Mouse (Mus musculus): ENCODE data around the gene Galntl6. TPM values are rescaled to one million over a fixed set of nuclear protein-coding genes. Genes with fewer than 3 reads are reported as not detected.

Galntl6 gene
- polyA plus RNA-seq, 1 experiment from 2014 or later = 0.06 TPM

- no peak overlapping the region for H3K27ac ChIP-seq (ENCODE audit: low read length)
- TF ChIP-seq EP300 (IDR thresholded peaks at IDR 0.05) (no peak), CTCF (IDR thresholded peaks at IDR 0.05) (no peak)
- no peaks in the 10 kb centered on the region for H3K27me3 ChIP-seq (replicated peaks; ENCODE audit: insufficient read depth, low read length)
- no peaks in the 10 kb centered on the region for H3K4me1 ChIP-seq (ENCODE audit: insufficient read depth, low read depth, low read length)
- ATAC-seq (no peak), DNase-seq (ENCODE audit: low spot score) (no peak)
- no peaks in the 10 kb centered on the region for H3K36me3 ChIP-seq (ENCODE audit: insufficient read depth, low read length)
- 68% methylated on average over 7 of the region's 7 CpGs for WGBS
- no peaks in the 10 kb centered on the region for H3K9me3 ChIP-seq (ENCODE audit: low read length)
- H3K4me3 ChIP-seq (ENCODE audit: low read depth, low read length) = no peak overlapping the region
- no peak overlapping the region for H3K4me2 ChIP-seq (replicated peaks; ENCODE audit: low read depth, low read length)
- no peak overlapping the region for H3K9ac ChIP-seq (replicated peaks; ENCODE audit: low read depth)
Measured at GRCm38 (mm10) chr8:57816034-57816433, 1096.4 kb downstream of the Galntl6 start.

- Histone ChIP-seq H3K9me3 (ENCODE audit: low read length) (no peaks in the 10 kb centered on the region), H3K4me2 (replicated peaks; ENCODE audit: low read depth, low read length) (no peak overlapping the region), H3K27ac (ENCODE audit: low read length) (no peak overlapping the region), H3K36me3 (ENCODE audit: insufficient read depth, low read length) (no peaks in the 10 kb centered on the region), H3K27me3 (replicated peaks; ENCODE audit: insufficient read depth, low read length) (no peaks in the 10 kb centered on the region), H3K4me1 (ENCODE audit: insufficient read depth, low read depth, low read length) (no peaks in the 10 kb centered on the region), H3K9ac (replicated peaks; ENCODE audit: low read depth) (no peak overlapping the region), H3K4me3 (ENCODE audit: low read depth, low read length) (no peak overlapping the region)
- ATAC-seq (no peak), DNase-seq (ENCODE audit: low spot score) (peak; percentile 9)
- no peak for TF ChIP-seq EP300 (IDR thresholded peaks at IDR 0.05)
- no peak for TF ChIP-seq CTCF (IDR thresholded peaks at IDR 0.05)
- 49% methylated on average over 4 of the region's 4 CpGs for WGBS
Measured at GRCm38 (mm10) chr8:57807060-57807459, 1105.4 kb downstream of the Galntl6 start.

- TF ChIP-seq EP300 (IDR thresholded peaks at IDR 0.05) (no peak), CTCF (IDR thresholded peaks at IDR 0.05) (no peak)
- Histone ChIP-seq H3K27me3 (replicated peaks; ENCODE audit: insufficient read depth, low read length) (no peaks in the 10 kb centered on the region), H3K36me3 (ENCODE audit: insufficient read depth, low read length) (no peaks in the 10 kb centered on the region), H3K4me1 (ENCODE audit: insufficient read depth, low read depth, low read length) (no peaks in the 10 kb centered on the region), H3K9me3 (ENCODE audit: low read length) (no peaks in the 10 kb centered on the region), H3K4me3 (ENCODE audit: low read depth, low read length) (no peak overlapping the region), H3K27ac (ENCODE audit: low read length) (no peak overlapping the region), H3K4me2 (replicated peaks; ENCODE audit: low read depth, low read length) (no peak overlapping the region), H3K9ac (replicated peaks; ENCODE audit: low read depth) (no peak overlapping the region)
- WGBS = 62% methylated on average over 4 of the region's 4 CpGs
- no peak for ATAC-seq
- no peak for DNase-seq (ENCODE audit: low spot score)
Measured at GRCm38 (mm10) chr8:57805094-57805493, 1107.3 kb downstream of the Galntl6 start.

- 82% methylated on average over 6 of the region's 8 CpGs for WGBS
- TF ChIP-seq CTCF (IDR thresholded peaks at IDR 0.05) (no peak), EP300 (IDR thresholded peaks at IDR 0.05) (no peak)
- no peaks in the 10 kb centered on the region for H3K4me1 ChIP-seq (ENCODE audit: insufficient read depth, low read depth, low read length)
- ATAC-seq (no peak), DNase-seq (ENCODE audit: low spot score) (no peak)
- H3K4me3 ChIP-seq (ENCODE audit: low read depth, low read length) = no peak overlapping the region
- no peaks in the 10 kb centered on the region for H3K36me3 ChIP-seq (ENCODE audit: insufficient read depth, low read length)
- no peaks in the 10 kb centered on the region for H3K9me3 ChIP-seq (ENCODE audit: low read length)
- no peak overlapping the region for H3K27ac ChIP-seq (ENCODE audit: low read length)
- no peak overlapping the region for H3K9ac ChIP-seq (replicated peaks; ENCODE audit: low read depth)
- no peaks in the 10 kb centered on the region for H3K27me3 ChIP-seq (replicated peaks; ENCODE audit: insufficient read depth, low read length)
- no peak overlapping the region for H3K4me2 ChIP-seq (replicated peaks; ENCODE audit: low read depth, low read length)
Measured at GRCm38 (mm10) chr8:57803821-57804220, 1108.6 kb downstream of the Galntl6 start.

- 0 out of 2 replicates have a peak, but pooled peaks have one; percentile 10 for ATAC-seq
- Histone ChIP-seq H3K9me3 (ENCODE audit: low read length) (no peaks in the 10 kb centered on the region), H3K9ac (replicated peaks; ENCODE audit: low read depth) (no peak overlapping the region), H3K4me3 (ENCODE audit: low read depth, low read length) (no peak overlapping the region), H3K4me2 (replicated peaks; ENCODE audit: low read depth, low read length) (no peak overlapping the region), H3K27me3 (replicated peaks; ENCODE audit: insufficient read depth, low read length) (no peaks in the 10 kb centered on the region), H3K27ac (ENCODE audit: low read length) (no peak overlapping the region), H3K4me1 (ENCODE audit: insufficient read depth, low read depth, low read length) (no peaks in the 10 kb centered on the region), H3K36me3 (ENCODE audit: insufficient read depth, low read length) (no peaks in the 10 kb centered on the region)
- TF ChIP-seq EP300 (IDR thresholded peaks at IDR 0.05) = no peak
- WGBS = 53% methylated on average over 4 of the region's 4 CpGs
- peak; percentile 26 for DNase-seq (ENCODE audit: low spot score)
Measured at GRCm38 (mm10) chr8:57801197-57801596, 1111.2 kb downstream of the Galntl6 start.

GRCm38 (mm10) chr8:57800327-57800726, 1112.1 kb downstream of the Galntl6 start:
- no peaks in the 10 kb centered on the region for H3K4me1 ChIP-seq (ENCODE audit: insufficient read depth, low read depth, low read length)
- H3K4me2 ChIP-seq (replicated peaks; ENCODE audit: low read depth, low read length) = peak overlapping the region; percentile 56
- no peaks in the 10 kb centered on the region for H3K36me3 ChIP-seq (ENCODE audit: insufficient read depth, low read length)
- no peak overlapping the region for H3K9ac ChIP-seq (replicated peaks; ENCODE audit: low read depth)
- peak overlapping the region; percentile 28 for H3K4me3 ChIP-seq (ENCODE audit: low read depth, low read length)
- peak overlapping the region; percentile 69; the same call in 1 of the 2 replicates for H3K27ac ChIP-seq (ENCODE audit: low read length)
- ATAC-seq (peak; percentile 86), DNase-seq (ENCODE audit: low spot score) (peak; percentile 95)
- no peaks in the 10 kb centered on the region for H3K27me3 ChIP-seq (replicated peaks; ENCODE audit: insufficient read depth, low read length)
- peak; percentile 83 for TF ChIP-seq CTCF (IDR thresholded peaks at IDR 0.05)
- TF ChIP-seq EP300 (IDR thresholded peaks at IDR 0.05) = no peak; the same call in none of the 2 replicates
- WGBS = 15% methylated on average over 4 of the region's 4 CpGs
- H3K9me3 ChIP-seq (ENCODE audit: low read length) = no peaks in the 10 kb centered on the region

GRCm38 (mm10) chr8:57799797-57800204, 1112.6 kb downstream of the Galntl6 start:
- ATAC-seq = peak; percentile 90
- no peak; the same call in 1 of the 2 replicates for TF ChIP-seq EP300 (IDR thresholded peaks at IDR 0.05)
- peak; percentile 33 for TF ChIP-seq CTCF (IDR thresholded peaks at IDR 0.05)

More at GRCm38 (mm10) chr8:57799797-57800204, 1112.6 kb downstream of the Galntl6 start:
- H3K27ac ChIP-seq (ENCODE audit: low read length) = peak overlapping the region; percentile 69; the same call in 1 of the 2 replicates
- DNase-seq (ENCODE audit: low spot score) = peak; percentile 83
- peak overlapping the region; percentile 28 for H3K4me3 ChIP-seq (ENCODE audit: low read depth, low read length)
- H3K9ac ChIP-seq (replicated peaks; ENCODE audit: low read depth) = no peak overlapping the region
- H3K36me3 ChIP-seq (ENCODE audit: insufficient read depth, low read length) = no peaks in the 10 kb centered on the region
- H3K27me3 ChIP-seq (replicated peaks; ENCODE audit: insufficient read depth, low read length) = no peaks in the 10 kb centered on the region
- WGBS = 5% methylated on average over 12 of the region's 12 CpGs
- peak overlapping the region; percentile 56 for H3K4me2 ChIP-seq (replicated peaks; ENCODE audit: low read depth, low read length)
- H3K9me3 ChIP-seq (ENCODE audit: low read length) = no peaks in the 10 kb centered on the region
- no peaks in the 10 kb centered on the region for H3K4me1 ChIP-seq (ENCODE audit: insufficient read depth, low read depth, low read length)

Measured in lung, postnatal 0 days (tissue).